Mouse (Mus musculus): ENCODE measurements at regions not wholly inside any gene's neighbourhood (a gene's known extent, or its start where the extent isn't known, plus 50 kb on each side); places are given as distances from the start of the nearest gene placed in this dataset.

- Histone ChIP-seq H3K27me3 (ENCODE audit: control insufficient read depth in 1 of 2, insufficient read depth in 2 of 2, low read length in 2 of 2) (no peaks in the 10 kb centered on the region), H3K9ac (ENCODE audit: control insufficient read depth, low read depth, low read length, poor library complexity, severe bottlenecking) (no peak overlapping the region)
Observed at GRCm38 (mm10) chr5:12676712-12677111, 293.5 kb downstream of the Sema3d start.

GRCm38 (mm10) chr5:12714894-12715293 is 331.7 kb downstream of the Sema3d start:
- TF ChIP-seq CHD1 (IDR thresholded peaks at IDR 0.05; ENCODE audit: low read depth, low read length) (no peak), POLR2A (IDR thresholded peaks at IDR 0.05; ENCODE audit: control insufficient read depth in 1 of 2, insufficient read depth in 1 of 2, low read depth in 1 of 2, low read length in 2 of 2, poor library complexity in 1 of 2) (no peak), RCOR1 (IDR thresholded peaks at IDR 0.05; ENCODE audit: low read depth, low read length) (no peak), RAD21 (IDR thresholded peaks at IDR 0.05; ENCODE audit: low read depth, low read length) (no peak), SIN3A (IDR thresholded peaks at IDR 0.05; ENCODE audit: low read length) (no peak), ZNF384 (IDR thresholded peaks at IDR 0.05; ENCODE audit: low read depth, low read length) (no peak), USF1 (IDR thresholded peaks at IDR 0.05; ENCODE audit: low read depth, low read length) (no peak)
- DNase-seq (ENCODE audit: low read depth, low spot score) = no peak
- Histone ChIP-seq H3K36me3 (ENCODE audit: control insufficient read depth in 1 of 2, insufficient read depth in 2 of 2, low read length in 2 of 2) (no peaks in the 10 kb centered on the region), H3K79me2 (ENCODE audit: control insufficient read depth, insufficient read depth, low read length, poor library complexity) (no peaks in the 10 kb centered on the region), H3K27ac (ENCODE audit: control insufficient read depth, low read depth, low read length) (no peak overlapping the region), H3K4me1 (ENCODE audit: control insufficient read depth in 1 of 2, insufficient read depth in 2 of 2, low read length in 2 of 2) (no peaks in the 10 kb centered on the region), H3K9ac (ENCODE audit: control insufficient read depth, low read depth, low read length, poor library complexity, severe bottlenecking) (no peak overlapping the region), H3K27me3 (ENCODE audit: control insufficient read depth in 1 of 2, insufficient read depth in 2 of 2, low read length in 2 of 2) (no peaks in the 10 kb centered on the region; a peak in 2 of 4 replicates), H3K9me3 (replicated peaks; ENCODE audit: insufficient read depth, low read length) (no peaks in the 10 kb centered on the region), H3K4me3 (ENCODE audit: control insufficient read depth in 1 of 2, insufficient read depth in 1 of 2, low read depth in 2 of 2, low read length in 2 of 2) (no peak overlapping the region)

More at GRCm38 (mm10) chr5:12676712-12677111, 293.5 kb downstream of the Sema3d start:
- H3K36me3 ChIP-seq (ENCODE audit: control insufficient read depth in 1 of 2, insufficient read depth in 2 of 2, low read length in 2 of 2) = no peaks in the 10 kb centered on the region
- no peaks in the 10 kb centered on the region for H3K9me3 ChIP-seq (replicated peaks; ENCODE audit: insufficient read depth, low read length)
- TF ChIP-seq POLR2AphosphoS2 (IDR thresholded peaks at IDR 0.05; ENCODE audit: low read length) (no peak), MAZ (IDR thresholded peaks at IDR 0.05; ENCODE audit: low read depth, low read length) (no peak), ZNF384 (IDR thresholded peaks at IDR 0.05; ENCODE audit: low read depth, low read length) (no peak), UBTF (IDR thresholded peaks at IDR 0.05; ENCODE audit: borderline replicate concordance, insufficient read depth, low read depth, low read length) (no peak), TAL1 (IDR thresholded peaks at IDR 0.05; ENCODE audit: low read length) (no peak), SMC3 (IDR thresholded peaks at IDR 0.05; ENCODE audit: low read depth, low read length) (no peak), E2F4 (IDR thresholded peaks at IDR 0.05; ENCODE audit: borderline replicate concordance, low read depth, low read length) (no peak), CHD1 (IDR thresholded peaks at IDR 0.05; ENCODE audit: low read depth, low read length) (no peak), GATA1 (IDR thresholded peaks at IDR 0.05; ENCODE audit: low read depth, low read length) (no peak), ZKSCAN1 (IDR thresholded peaks at IDR 0.05; ENCODE audit: low read depth, low read length) (no peak)
- no peak for DNase-seq (ENCODE audit: low read depth, low spot score)
- no peaks in the 10 kb centered on the region for H3K4me1 ChIP-seq (ENCODE audit: control insufficient read depth in 1 of 2, insufficient read depth in 2 of 2, low read length in 2 of 2)
- H3K79me2 ChIP-seq (ENCODE audit: control insufficient read depth, insufficient read depth, low read length, poor library complexity) = no peaks in the 10 kb centered on the region
- no peak overlapping the region for H3K4me3 ChIP-seq (ENCODE audit: control insufficient read depth in 1 of 2, insufficient read depth in 1 of 2, low read depth in 2 of 2, low read length in 2 of 2)
- no peak overlapping the region for H3K27ac ChIP-seq (ENCODE audit: control insufficient read depth, low read depth, low read length)

- Histone ChIP-seq H3K27ac (ENCODE audit: control insufficient read depth, low read depth, low read length) (no peak overlapping the region), H3K4me3 (ENCODE audit: control insufficient read depth in 1 of 2, insufficient read depth in 1 of 2, low read depth in 2 of 2, low read length in 2 of 2) (no peak overlapping the region), H3K9me3 (replicated peaks; ENCODE audit: insufficient read depth, low read length) (no peaks in the 10 kb centered on the region), H3K79me2 (ENCODE audit: control insufficient read depth, insufficient read depth, low read length, poor library complexity) (no peaks in the 10 kb centered on the region), H3K9ac (ENCODE audit: control insufficient read depth, low read depth, low read length, poor library complexity, severe bottlenecking) (no peak overlapping the region), H3K4me1 (ENCODE audit: control insufficient read depth in 1 of 2, insufficient read depth in 2 of 2, low read length in 2 of 2) (no peaks in the 10 kb centered on the region), H3K27me3 (ENCODE audit: control insufficient read depth in 1 of 2, insufficient read depth in 2 of 2, low read length in 2 of 2) (no peaks in the 10 kb centered on the region; a peak in 1 of 4 replicates), H3K36me3 (ENCODE audit: control insufficient read depth in 1 of 2, insufficient read depth in 2 of 2, low read length in 2 of 2) (no peaks in the 10 kb centered on the region)
- no peak for DNase-seq (ENCODE audit: low read depth, low spot score)
- TF ChIP-seq JUND (IDR thresholded peaks at IDR 0.05; ENCODE audit: low read depth, low read length) (no peak), RCOR1 (IDR thresholded peaks at IDR 0.05; ENCODE audit: low read depth, low read length) (no peak), KAT2A (conservative IDR thresholded peaks at IDR 0.05; ENCODE audit: low read depth, low read length) (no peak), USF1 (IDR thresholded peaks at IDR 0.05; ENCODE audit: low read depth, low read length) (no peak), POLR2AphosphoS5 (IDR thresholded peaks at IDR 0.05; ENCODE audit: borderline replicate concordance, low read depth, low read length) (no peak), NRF1 (IDR thresholded peaks at IDR 0.05; ENCODE audit: insufficient read depth, low read depth, low read length, poor library complexity, severe bottlenecking) (no peak), MAZ (IDR thresholded peaks at IDR 0.05; ENCODE audit: low read depth, low read length) (no peak), MYB (IDR thresholded peaks at IDR 0.05; ENCODE audit: low read depth, low read length) (no peak), SIN3A (IDR thresholded peaks at IDR 0.05; ENCODE audit: low read length) (no peak), GABPA (IDR thresholded peaks at IDR 0.05; ENCODE audit: low read depth, low read length) (no peak), CTCF (IDR thresholded peaks at IDR 0.05 in 2 of 3, conservative IDR thresholded peaks at IDR 0.05 in 1 of 3; ENCODE audit: control insufficient read depth in 1 of 3, insufficient read depth in 1 of 3, low read depth in 2 of 3, low read length in 3 of 3, poor library complexity in 1 of 3, severe bottlenecking in 1 of 3) (no peak), CHD1 (IDR thresholded peaks at IDR 0.05; ENCODE audit: low read depth, low read length) (no peak), MYC (IDR thresholded peaks at IDR 0.05; ENCODE audit: low read depth, low read length) (no peak), MAFK (IDR thresholded peaks at IDR 0.05; ENCODE audit: borderline replicate concordance, low read depth, low read length) (no peak), MXI1 (IDR thresholded peaks at IDR 0.05; ENCODE audit: low read depth, low read length) (no peak), NELFE (IDR thresholded peaks at IDR 0.05; ENCODE audit: low read depth, low read length) (no peak), ZNF384 (IDR thresholded peaks at IDR 0.05; ENCODE audit: low read depth, low read length) (no peak), TCF12 (IDR thresholded peaks at IDR 0.05; ENCODE audit: low read depth, low read length) (no peak)
Observed at GRCm38 (mm10) chr5:12751514-12751913, 368.3 kb downstream of the Sema3d start.

Data from MEL (cell line).